Mouse (Mus musculus): ENCODE results near the gene E130311K13Rik.

The E130311K13Rik gene

GRCm38 (mm10) chr3:63928878-63929859, at the start of gene E130311K13Rik:
Gene E130311K13Rik, minus strand, starts transcription at chr3:63929472.
- DNase-seq (ENCODE audit: low spot score): peak; percentile 60

DNA sequence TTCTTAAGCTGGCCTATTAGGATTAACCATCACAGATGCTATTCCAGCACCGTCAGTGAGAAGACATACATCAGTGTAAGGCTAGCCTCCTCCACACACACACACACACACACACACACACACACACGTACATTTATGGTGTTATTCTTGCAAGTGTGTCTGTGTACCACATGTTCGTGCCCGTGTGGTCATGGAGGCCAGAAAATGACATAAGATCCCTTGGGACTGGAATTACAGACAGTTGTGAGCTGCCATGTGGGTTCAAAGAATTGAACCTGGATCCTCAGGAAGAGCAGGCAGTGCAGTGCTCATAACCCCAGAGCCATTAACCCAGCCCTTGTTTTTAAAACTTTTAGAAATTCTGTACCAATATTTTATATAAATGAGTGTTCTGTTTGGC, 48.6 kb upstream of the E130311K13Rik start:
- DNase-seq (ENCODE audit: low spot score): no peak

GRCm38 (mm10) chr3:63975955-63976908, 47.0 kb upstream of the E130311K13Rik start, which contains the start of gene Gmps:
Gene Gmps, plus strand, starts transcription at chr3:63976106.
- peak; percentile 55 for DNase-seq (ENCODE audit: low spot score)

DNA sequence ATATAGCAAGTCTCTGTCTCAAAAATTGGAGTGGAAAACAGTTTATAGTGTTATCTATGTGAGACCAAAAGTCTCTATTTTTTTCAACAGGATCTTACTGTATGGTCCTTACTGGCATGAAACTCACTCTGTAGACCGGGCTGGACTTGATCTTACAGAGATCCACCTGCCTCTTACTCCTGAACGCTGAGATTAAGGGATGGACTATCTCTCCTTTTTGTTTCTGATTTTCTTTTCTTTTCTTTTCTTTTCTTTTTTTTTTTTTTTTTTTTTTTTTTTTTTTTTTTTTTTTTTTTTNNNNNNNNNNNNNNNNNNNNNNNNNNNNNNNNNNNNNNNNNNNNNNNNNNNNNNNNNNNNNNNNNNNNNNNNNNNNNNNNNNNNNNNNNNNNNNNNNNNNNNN, 36.7 kb upstream of the E130311K13Rik start:
- no peak for DNase-seq (ENCODE audit: low spot score)

- no peak for DNase-seq (ENCODE audit: low spot score)
Observed at GRCm38 (mm10) chr3:63964922-63965249, 35.6 kb upstream of the E130311K13Rik start.

DNA sequence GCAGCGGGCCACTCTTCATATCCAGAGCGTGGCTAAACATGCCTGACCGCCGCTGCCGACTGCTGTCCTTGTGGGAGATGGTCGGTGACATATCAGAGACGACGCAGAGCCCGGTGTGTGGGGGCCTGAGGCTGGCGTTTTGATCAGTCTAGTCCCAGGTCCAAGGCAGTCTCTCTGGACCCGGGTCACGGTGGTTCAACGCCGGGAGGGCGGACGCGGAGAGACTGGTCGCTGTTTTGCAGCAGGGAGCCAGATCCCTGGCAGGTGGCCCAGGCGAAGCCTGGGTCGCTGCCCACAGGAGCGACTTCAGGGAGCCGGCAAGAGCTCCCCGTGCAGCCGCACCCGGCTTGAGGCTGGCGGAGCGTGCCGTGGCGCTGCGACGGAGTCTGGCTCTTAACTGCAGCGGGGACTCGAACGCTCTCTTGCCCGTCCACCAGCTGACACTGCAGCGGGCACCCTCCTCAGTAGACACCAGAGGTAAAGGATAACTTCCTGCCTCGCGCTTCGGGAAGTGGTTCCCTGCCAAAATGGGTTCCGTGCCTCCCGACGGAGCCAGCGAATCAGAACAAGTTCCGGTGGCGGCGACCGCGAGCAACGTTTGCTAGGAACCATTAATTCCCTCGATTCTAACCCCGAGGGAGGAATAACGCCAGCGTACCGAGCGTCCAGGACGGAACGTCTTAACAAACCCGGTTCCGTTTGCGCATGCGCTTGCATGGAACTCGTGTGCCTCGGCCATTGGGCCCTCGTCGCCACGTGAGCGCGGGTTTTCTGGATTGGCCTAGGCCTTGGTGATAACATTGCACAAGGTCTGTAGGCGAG, 35.0 kb upstream of the E130311K13Rik start, which contains the start of gene Slc33a1:
Gene Slc33a1 (minus strand): TSS at position 669 of the 822 bp plus-strand sequence.
- DNase-seq (ENCODE audit: low spot score): peak; percentile 96

- DNase-seq (ENCODE audit: low spot score): no peak
Observed at GRCm38 (mm10) chr3:63963421-63964099, 34.3 kb upstream of the E130311K13Rik start.

DNA sequence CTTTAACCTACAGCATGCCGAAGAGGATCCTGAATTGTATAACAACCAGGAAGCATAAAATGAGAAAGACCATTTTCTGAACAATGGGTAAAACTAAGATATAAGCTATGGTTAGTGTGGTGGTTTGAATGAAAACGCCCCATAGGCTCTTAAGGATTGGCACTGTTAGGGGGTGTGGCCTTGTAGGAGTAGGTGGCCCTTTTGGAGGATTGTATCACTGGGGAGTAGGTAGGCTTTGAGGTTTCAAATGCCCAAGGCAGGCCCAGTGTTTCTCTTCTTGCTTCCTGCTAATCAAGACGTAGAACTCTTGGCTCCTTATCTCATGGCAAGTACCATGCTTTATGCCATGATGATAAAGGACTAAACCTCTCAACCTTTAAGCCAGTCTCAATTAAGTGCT, 20.6 kb upstream of the E130311K13Rik start:
- no peak for DNase-seq (ENCODE audit: low spot score)

DNA sequence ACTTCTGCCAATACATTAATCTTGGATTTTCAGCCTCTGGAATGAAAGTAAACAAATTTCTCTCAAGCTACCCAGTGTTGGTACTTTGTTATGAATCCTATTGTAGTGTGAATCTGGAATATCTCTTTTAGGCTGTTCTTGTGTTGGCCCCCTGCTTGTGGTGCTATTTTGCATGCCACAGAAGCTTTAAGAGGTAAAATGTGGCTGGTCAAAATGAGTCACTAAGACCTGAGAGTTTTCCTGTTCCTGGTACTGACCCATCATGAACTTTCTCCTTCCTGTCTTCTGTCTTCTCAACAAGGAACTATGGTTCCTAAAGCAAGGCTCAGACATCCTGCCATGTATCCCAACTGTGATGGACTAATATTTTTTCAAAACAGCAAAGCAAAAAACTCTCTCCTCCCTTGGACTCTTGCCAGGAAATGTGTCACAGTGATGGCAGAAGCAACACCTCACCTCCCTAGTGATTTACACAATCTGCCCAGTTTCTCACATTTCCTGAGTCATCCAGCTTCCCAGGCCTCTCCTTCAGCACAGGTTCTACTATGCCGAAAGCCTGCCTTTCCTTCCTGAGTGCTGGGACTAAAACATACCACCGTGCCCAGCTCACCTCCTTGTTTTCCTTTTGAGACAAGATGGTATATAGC, 12.1 kb upstream of the E130311K13Rik start:
- no peak for DNase-seq (ENCODE audit: low spot score)

DNA sequence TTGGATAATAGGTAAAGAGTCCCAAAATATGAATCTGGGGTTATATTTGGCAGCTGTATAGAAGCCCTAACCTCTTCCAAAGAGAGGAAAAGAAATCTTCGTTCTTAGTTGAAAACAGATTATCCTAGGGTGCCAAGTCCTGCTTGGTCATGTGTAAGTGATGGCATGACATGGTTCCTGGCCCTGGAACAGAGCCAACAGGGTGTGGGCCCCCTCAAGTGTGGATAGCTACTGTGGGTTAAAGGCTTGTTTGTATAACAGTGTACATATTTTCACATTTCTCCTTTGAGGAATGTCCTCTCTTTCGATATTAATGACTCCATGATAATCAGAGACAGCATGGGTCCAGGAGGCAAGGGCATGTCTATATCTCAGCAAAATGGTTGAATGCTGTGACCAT, 9.7 kb upstream of the E130311K13Rik start:
- DNase-seq (ENCODE audit: low spot score): no peak

DNA sequence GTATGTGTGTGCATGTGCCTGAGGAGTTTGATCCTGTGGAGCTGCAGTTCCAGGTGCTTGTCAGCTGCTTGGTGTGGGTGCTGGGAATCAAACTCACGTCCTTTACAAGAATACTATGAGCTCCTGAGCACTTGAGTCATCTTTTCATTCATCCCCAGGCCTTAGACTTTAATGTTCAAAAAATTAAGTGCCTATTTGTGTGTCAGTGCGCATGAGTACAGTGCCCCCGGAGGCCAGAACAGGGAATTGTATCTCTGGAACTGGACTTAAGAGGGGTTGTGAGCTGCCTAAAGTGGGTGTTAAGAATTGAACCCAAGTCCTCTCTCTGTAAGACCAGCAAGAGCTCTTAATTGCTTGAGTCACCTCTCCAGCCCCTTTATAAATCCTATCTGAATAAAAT, 9.6 kb downstream of the E130311K13Rik start:
- DNase-seq (ENCODE audit: low spot score): no peak

- DNase-seq (ENCODE audit: low spot score): no peak
Observed at GRCm38 (mm10) chr3:63910301-63910700, 19.0 kb downstream of the E130311K13Rik start.

- DNase-seq (ENCODE audit: low spot score): no peak
Observed at GRCm38 (mm10) chr3:63905241-63905640, 24.0 kb downstream of the E130311K13Rik start.

- DNase-seq (ENCODE audit: low spot score): no peak
Observed at GRCm38 (mm10) chr3:63904157-63904556, 25.1 kb downstream of the E130311K13Rik start.

DNA sequence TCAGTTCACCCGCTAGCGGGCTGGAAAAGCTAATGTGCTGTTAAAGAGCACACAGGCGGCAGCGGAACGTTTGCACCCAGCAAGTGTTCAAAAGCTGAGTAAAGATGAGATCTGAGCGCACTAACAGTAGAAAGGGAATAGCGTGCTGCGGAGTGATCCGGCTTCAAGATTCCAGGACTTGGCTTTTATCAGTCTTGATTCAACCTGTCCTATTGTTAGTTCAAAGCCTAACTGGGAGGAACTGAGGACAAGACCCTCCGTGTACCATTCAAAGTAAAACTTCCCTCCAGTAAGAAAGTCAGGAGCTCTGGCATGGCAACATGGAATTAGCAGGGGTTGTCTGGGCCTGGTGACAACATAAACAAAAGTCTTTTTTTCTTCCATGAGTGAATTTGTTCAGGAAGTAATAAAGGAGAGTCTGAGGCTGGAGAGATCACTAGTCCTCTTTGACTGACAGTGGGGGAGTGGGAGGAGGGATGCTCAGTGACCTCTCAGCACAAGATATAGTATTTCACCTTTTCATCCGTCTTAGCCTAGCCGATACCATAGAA, 29.2 kb downstream of the E130311K13Rik start:
- DNase-seq (ENCODE audit: low spot score): no peak

DNA sequence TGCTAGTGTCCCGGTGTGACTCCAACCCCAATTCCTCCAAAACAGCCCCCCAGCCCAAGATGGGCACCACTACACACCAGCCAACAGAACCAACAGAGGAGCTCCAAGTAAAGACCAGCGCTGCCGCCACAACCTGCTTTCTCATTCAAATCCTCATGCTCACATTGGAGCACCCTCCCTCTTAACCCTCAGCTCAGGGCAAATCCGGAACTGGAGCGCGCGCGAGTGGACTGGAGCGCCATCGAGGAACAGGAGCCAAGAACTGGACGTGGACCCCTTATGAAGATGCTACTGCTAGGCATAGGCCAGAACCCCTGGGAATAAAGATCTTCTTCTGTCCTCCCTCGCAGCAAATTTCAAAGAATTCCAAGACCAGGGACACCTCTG, 30.0 kb downstream of the E130311K13Rik start, which contains the start of gene Plch1:
Gene Plch1 (minus strand): TSS at position 164 of the 387 bp plus-strand sequence.
- DNase-seq (ENCODE audit: low spot score): no peak

- no peak for DNase-seq (ENCODE audit: low spot score)
Observed at GRCm38 (mm10) chr3:63898581-63899308, 30.5 kb downstream of the E130311K13Rik start.

DNA sequence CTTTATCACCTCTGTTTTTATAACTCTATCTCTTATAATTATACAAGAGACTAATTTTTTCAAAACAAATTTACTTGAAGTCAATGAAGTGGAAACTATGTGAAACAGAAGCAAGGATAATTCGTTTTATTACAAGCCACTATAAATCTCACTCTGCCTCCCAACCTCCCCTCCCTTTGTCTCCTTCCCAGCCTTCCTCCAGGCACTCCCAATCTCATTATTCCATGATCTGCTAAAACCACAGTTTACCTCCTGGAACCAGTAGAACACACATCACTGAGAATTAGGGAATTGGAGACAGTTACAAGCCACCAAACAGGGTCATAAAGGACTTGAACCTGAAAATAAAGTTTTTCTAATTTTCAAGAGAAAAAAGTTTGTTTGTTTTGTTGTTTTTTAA, 32.1 kb downstream of the E130311K13Rik start:
- no peak for DNase-seq (ENCODE audit: low spot score)

DNA sequence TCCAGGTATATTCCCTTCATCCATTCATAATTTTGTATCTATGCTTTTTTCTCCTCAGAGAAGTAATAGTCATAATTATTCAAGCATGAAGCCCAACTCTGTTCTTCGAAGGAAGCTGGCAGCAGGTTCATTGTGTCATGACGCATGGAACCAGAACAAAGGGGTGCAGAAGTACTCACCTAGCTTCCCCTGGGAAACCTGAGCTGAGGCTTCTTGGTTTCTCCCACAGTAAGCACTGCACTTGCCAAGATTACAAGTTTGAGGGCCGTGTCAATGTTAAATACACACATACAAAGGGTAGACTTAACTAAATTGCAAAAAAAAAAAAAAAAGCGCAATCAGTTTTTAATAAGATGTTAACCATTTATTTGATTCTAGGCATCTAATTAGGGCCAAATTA, 33.0 kb downstream of the E130311K13Rik start:
- no peak for DNase-seq (ENCODE audit: low spot score)
